Mouse (Mus musculus) liver, embryonic 14.5 days (tissue): ENCODE measurements at regions not wholly inside any gene's neighbourhood (a gene's known extent, or its start where the extent isn't known, plus 50 kb on each side); places are given as distances from the start of the nearest gene placed in this dataset.

Experiments used
- CTCF ChIP-seq: IDR thresholded peaks from 2 replicates; pipeline ENCODE4 v1.5.1; 2016; ENCODE audit warnings: antibody characterized with exemption, low read depth, control low read depth
- EP300 ChIP-seq: IDR thresholded peaks from 2 replicates; pipeline ENCODE4 v1.6.1; 2016; ENCODE audit warnings: antibody characterized with exemption, low read depth

GRCm38 (mm10) chr12:57931856-57932255, 279.7 kb upstream of the Sstr1 start:
- no peak for TF ChIP-seq CTCF
- no peak for TF ChIP-seq EP300
